Mouse (Mus musculus): ENCODE measurements around the gene Gng2. TPM values are rescaled to one million over a fixed set of nuclear protein-coding genes. Genes with fewer than 3 reads are reported as not detected.

Gene Gng2
- polyA plus RNA-seq, 1 experiment from 2014 or later = 49.1 TPM

GRCm38 (mm10) chr14:19946221-19946620 lies 31.2 kb downstream of the Gng2 start:
- no peak overlapping the region for H3K4me2 ChIP-seq (ENCODE audit: low read depth, low read length)
- 0 out of 2 replicates have a peak, but pooled peaks cover 6% of the 10 kb centered on the region for H3K4me1 ChIP-seq (ENCODE audit: control insufficient read depth, insufficient read depth, low read length)
- H3K9ac ChIP-seq (ENCODE audit: low read depth, low read length) = no peak overlapping the region
- no peaks in the 10 kb centered on the region for H3K36me3 ChIP-seq (ENCODE audit: control insufficient read depth, insufficient read depth, low read length)
- H3K27ac ChIP-seq (ENCODE audit: low read length) = no peak overlapping the region
- H3K27me3 ChIP-seq (replicated peaks; ENCODE audit: control insufficient read depth, insufficient read depth, low read length) = no peaks in the 10 kb centered on the region
- H3K4me3 ChIP-seq (ENCODE audit: low read length) = no peak overlapping the region
- no peak for ATAC-seq
- no peaks in the 10 kb centered on the region for H3K9me3 ChIP-seq (ENCODE audit: control insufficient read depth, low read length)
- WGBS = 85% methylated on average over 7 of the region's 7 CpGs

- no peaks in the 10 kb centered on the region for H3K27me3 ChIP-seq (replicated peaks; ENCODE audit: control insufficient read depth, insufficient read depth, low read length)
- H3K9ac ChIP-seq (ENCODE audit: low read depth, low read length) = no peak overlapping the region
- no peak for ATAC-seq
- 70% methylated on average over 3 of the region's 3 CpGs for WGBS
- H3K4me3 ChIP-seq (ENCODE audit: low read length) = no peak overlapping the region
- H3K4me2 ChIP-seq (ENCODE audit: low read depth, low read length) = no peak overlapping the region
- no peaks in the 10 kb centered on the region for H3K9me3 ChIP-seq (ENCODE audit: control insufficient read depth, low read length)
- H3K4me1 ChIP-seq (ENCODE audit: control insufficient read depth, insufficient read depth, low read length) = 0 out of 2 replicates have a peak, but pooled peaks cover 6% of the 10 kb centered on the region
- H3K27ac ChIP-seq (ENCODE audit: low read length) = no peak overlapping the region
- H3K36me3 ChIP-seq (ENCODE audit: control insufficient read depth, insufficient read depth, low read length) = no peaks in the 10 kb centered on the region
These were observed 34.7 kb downstream of the Gng2 start for GRCm38 (mm10) chr14:19942732-19943131.

GRCm38 (mm10) chr14:19942329-19942728 lies 35.1 kb downstream of the Gng2 start:
- no peaks in the 10 kb centered on the region for H3K27me3 ChIP-seq (replicated peaks; ENCODE audit: control insufficient read depth, insufficient read depth, low read length)
- H3K4me3 ChIP-seq (ENCODE audit: low read length) = no peak overlapping the region
- no peaks in the 10 kb centered on the region for H3K36me3 ChIP-seq (ENCODE audit: control insufficient read depth, insufficient read depth, low read length)
- no peak overlapping the region for H3K27ac ChIP-seq (ENCODE audit: low read length)
- WGBS = 73% methylated on average over 4 of the region's 4 CpGs
- no peak overlapping the region for H3K9ac ChIP-seq (ENCODE audit: low read depth, low read length)
- 0 out of 2 replicates have a peak, but pooled peaks cover 6% of the 10 kb centered on the region for H3K4me1 ChIP-seq (ENCODE audit: control insufficient read depth, insufficient read depth, low read length)
- no peaks in the 10 kb centered on the region for H3K9me3 ChIP-seq (ENCODE audit: control insufficient read depth, low read length)
- no peak for ATAC-seq
- H3K4me2 ChIP-seq (ENCODE audit: low read depth, low read length) = no peak overlapping the region

GRCm38 (mm10) chr14:19940066-19940465 lies 37.4 kb downstream of the Gng2 start:
- H3K9ac ChIP-seq (ENCODE audit: low read depth, low read length) = no peak overlapping the region
- no peak overlapping the region for H3K4me2 ChIP-seq (ENCODE audit: low read depth, low read length)
- no peaks in the 10 kb centered on the region for H3K9me3 ChIP-seq (ENCODE audit: control insufficient read depth, low read length)
- H3K27me3 ChIP-seq (replicated peaks; ENCODE audit: control insufficient read depth, insufficient read depth, low read length) = no peaks in the 10 kb centered on the region
- H3K27ac ChIP-seq (ENCODE audit: low read length) = no peak overlapping the region
- no peak for ATAC-seq
- 0 out of 2 replicates have a peak, but pooled peaks cover 2% of the 10 kb centered on the region for H3K4me1 ChIP-seq (ENCODE audit: control insufficient read depth, insufficient read depth, low read length)
- WGBS = 95% methylated on average over 1 of the region's 1 CpGs
- no peak overlapping the region for H3K4me3 ChIP-seq (ENCODE audit: low read length)
- no peaks in the 10 kb centered on the region for H3K36me3 ChIP-seq (ENCODE audit: control insufficient read depth, insufficient read depth, low read length)

- WGBS = 92% methylated on average over 5 of the region's 5 CpGs
- H3K4me3 ChIP-seq (ENCODE audit: low read length) = no peak overlapping the region
- no peaks in the 10 kb centered on the region for H3K27me3 ChIP-seq (replicated peaks; ENCODE audit: control insufficient read depth, insufficient read depth, low read length)
- no peaks in the 10 kb centered on the region for H3K36me3 ChIP-seq (ENCODE audit: control insufficient read depth, insufficient read depth, low read length)
- H3K9ac ChIP-seq (ENCODE audit: low read depth, low read length) = no peak overlapping the region
- H3K9me3 ChIP-seq (ENCODE audit: control insufficient read depth, low read length) = no peaks in the 10 kb centered on the region
- H3K4me1 ChIP-seq (ENCODE audit: control insufficient read depth, insufficient read depth, low read length) = no peaks in the 10 kb centered on the region
- no peak overlapping the region for H3K4me2 ChIP-seq (ENCODE audit: low read depth, low read length)
- no peak for ATAC-seq
- H3K27ac ChIP-seq (ENCODE audit: low read length) = no peak overlapping the region
These were observed 38.9 kb downstream of the Gng2 start for GRCm38 (mm10) chr14:19938545-19938944.

GRCm38 (mm10) chr14:19935084-19935483 lies 42.3 kb downstream of the Gng2 start:
- Histone ChIP-seq H3K4me3 (ENCODE audit: low read length) (no peak overlapping the region), H3K4me2 (ENCODE audit: low read depth, low read length) (no peak overlapping the region), H3K4me1 (ENCODE audit: control insufficient read depth, insufficient read depth, low read length) (no peaks in the 10 kb centered on the region), H3K27ac (ENCODE audit: low read length) (no peak overlapping the region), H3K9ac (ENCODE audit: low read depth, low read length) (no peak overlapping the region), H3K27me3 (replicated peaks; ENCODE audit: control insufficient read depth, insufficient read depth, low read length) (no peaks in the 10 kb centered on the region), H3K9me3 (ENCODE audit: control insufficient read depth, low read length) (no peaks in the 10 kb centered on the region), H3K36me3 (ENCODE audit: control insufficient read depth, insufficient read depth, low read length) (no peaks in the 10 kb centered on the region)
- no peak for ATAC-seq
- 90% methylated on average over 3 of the region's 3 CpGs for WGBS

GRCm38 (mm10) chr14:19933314-19933713 lies 44.1 kb downstream of the Gng2 start:
- no peaks in the 10 kb centered on the region for H3K4me1 ChIP-seq (ENCODE audit: control insufficient read depth, insufficient read depth, low read length)
- no peaks in the 10 kb centered on the region for H3K36me3 ChIP-seq (ENCODE audit: control insufficient read depth, insufficient read depth, low read length)
- WGBS = 84% methylated on average over 6 of the region's 6 CpGs
- no peak overlapping the region for H3K4me2 ChIP-seq (ENCODE audit: low read depth, low read length)
- no peak overlapping the region for H3K9ac ChIP-seq (ENCODE audit: low read depth, low read length)
- no peak overlapping the region for H3K27ac ChIP-seq (ENCODE audit: low read length)
- ATAC-seq = no peak
- no peaks in the 10 kb centered on the region for H3K27me3 ChIP-seq (replicated peaks; ENCODE audit: control insufficient read depth, insufficient read depth, low read length)
- no peaks in the 10 kb centered on the region for H3K9me3 ChIP-seq (ENCODE audit: control insufficient read depth, low read length)
- H3K4me3 ChIP-seq (ENCODE audit: low read length) = no peak overlapping the region

GRCm38 (mm10) chr14:19927879-19928278 lies 49.5 kb downstream of the Gng2 start:
- no peak for ATAC-seq
- H3K9me3 ChIP-seq (ENCODE audit: control insufficient read depth, low read length) = 0 out of 2 replicates have a peak, but pooled peaks cover 4% of the 10 kb centered on the region
- H3K4me2 ChIP-seq (ENCODE audit: low read depth, low read length) = no peak overlapping the region
- H3K36me3 ChIP-seq (ENCODE audit: control insufficient read depth, insufficient read depth, low read length) = no peaks in the 10 kb centered on the region; the same call in 1 of the 2 replicates
- H3K27ac ChIP-seq (ENCODE audit: low read length) = no peak overlapping the region
- no peaks in the 10 kb centered on the region for H3K4me1 ChIP-seq (ENCODE audit: control insufficient read depth, insufficient read depth, low read length)
- H3K4me3 ChIP-seq (ENCODE audit: low read length) = no peak overlapping the region
- no peaks in the 10 kb centered on the region for H3K27me3 ChIP-seq (replicated peaks; ENCODE audit: control insufficient read depth, insufficient read depth, low read length)
- H3K9ac ChIP-seq (ENCODE audit: low read depth, low read length) = no peak overlapping the region
- 48% methylated on average over 6 of the region's 6 CpGs for WGBS

- Histone ChIP-seq H3K9ac (ENCODE audit: low read depth, low read length) (no peak overlapping the region), H3K4me1 (ENCODE audit: control insufficient read depth, insufficient read depth, low read length) (no peaks in the 10 kb centered on the region), H3K27ac (ENCODE audit: low read length) (no peak overlapping the region), H3K4me2 (ENCODE audit: low read depth, low read length) (no peak overlapping the region), H3K36me3 (ENCODE audit: control insufficient read depth, insufficient read depth, low read length) (no peaks in the 10 kb centered on the region; the same call in 1 of the 2 replicates), H3K9me3 (ENCODE audit: control insufficient read depth, low read length) (0 out of 2 replicates have a peak, but pooled peaks cover 4% of the 10 kb centered on the region), H3K4me3 (ENCODE audit: low read length) (no peak overlapping the region), H3K27me3 (replicated peaks; ENCODE audit: control insufficient read depth, insufficient read depth, low read length) (no peaks in the 10 kb centered on the region)
- WGBS = 67% methylated on average over 2 of the region's 2 CpGs
- no peak for ATAC-seq
These were observed 50.3 kb downstream of the Gng2 start for GRCm38 (mm10) chr14:19927156-19927555.

GRCm38 (mm10) chr14:19926312-19926711 lies 51.1 kb downstream of the Gng2 start:
- Histone ChIP-seq H3K27me3 (replicated peaks; ENCODE audit: control insufficient read depth, insufficient read depth, low read length) (no peaks in the 10 kb centered on the region), H3K9ac (ENCODE audit: low read depth, low read length) (no peak overlapping the region), H3K4me3 (ENCODE audit: low read length) (no peak overlapping the region), H3K4me1 (ENCODE audit: control insufficient read depth, insufficient read depth, low read length) (no peaks in the 10 kb centered on the region), H3K27ac (ENCODE audit: low read length) (no peak overlapping the region), H3K9me3 (ENCODE audit: control insufficient read depth, low read length) (0 out of 2 replicates have a peak, but pooled peaks cover 4% of the 10 kb centered on the region), H3K36me3 (ENCODE audit: control insufficient read depth, insufficient read depth, low read length) (no peaks in the 10 kb centered on the region; the same call in 1 of the 2 replicates), H3K4me2 (ENCODE audit: low read depth, low read length) (no peak overlapping the region)
- WGBS = 75% methylated on average over 8 of the region's 8 CpGs
- no peak for ATAC-seq

Data from intestine, embryonic 16.5 days (tissue).